Mouse (Mus musculus) kidney, embryonic 14.5 days (tissue): ENCODE data around the gene Sfn. TPM values are rescaled to one million over a fixed set of nuclear protein-coding genes. Genes with fewer than 3 reads are reported as not detected.

Experiments used
- ATAC-seq: fragments of 200-750 bp; cut with Nextera tagmentation; 2 replicates; pipeline ENCODE4 v1.8.0; 2017; ENCODE audit warnings: moderate number of reproducible peaks, mild to moderate bottlenecking, moderate TSS enrichment, moderate library complexity; ENCODE audit not compliant: low FRiP score, low TSS enrichment
- H3K27ac ChIP-seq: fragments of 300-500 bp; sonication (generic); 2 replicates; pipeline ENCODE4 v1.5.1; 2014; ENCODE audit warnings: low read depth, mild to moderate bottlenecking, low read length, moderate library complexity, mixed read lengths
- H3K27me3 ChIP-seq: fragments of 300-500 bp; sonication (generic); 2 replicates; pipeline ENCODE4 v1.6.1; 2014; ENCODE audit warnings: mild to moderate bottlenecking, low read length; ENCODE audit not compliant: control insufficient read depth, insufficient read depth
- H3K36me3 ChIP-seq: fragments of 300-500 bp; sonication (generic); 2 replicates; pipeline ENCODE4 v1.6.1; 2014; ENCODE audit warnings: low read length, mixed read lengths; ENCODE audit not compliant: control insufficient read depth, insufficient read depth
- H3K4me1 ChIP-seq: fragments of 300-500 bp; sonication (generic); 2 replicates; pipeline ENCODE4 v1.6.1; 2014; ENCODE audit warnings: low read length, mixed read lengths; ENCODE audit not compliant: control insufficient read depth, insufficient read depth
- H3K4me2 ChIP-seq: fragments of 300-500 bp; sonication (generic); replicated peaks from 2 replicates; pipeline ENCODE4 v1.6.1; 2014; ENCODE audit warnings: low read depth, mild to moderate bottlenecking, low read length
- H3K4me3 ChIP-seq: fragments of 300-500 bp; sonication (generic); 2 replicates; pipeline ENCODE4 v1.5.1; 2014; ENCODE audit warnings: mild to moderate bottlenecking, low read length
- H3K9ac ChIP-seq: fragments of 300-500 bp; sonication (generic); 2 replicates; pipeline ENCODE4 v1.6.1; 2014; ENCODE audit warnings: low read depth, mild to moderate bottlenecking, low read length, moderate library complexity
- H3K9me3 ChIP-seq: fragments of 300-500 bp; sonication (generic); 2 replicates; pipeline ENCODE4 v1.6.1; 2016; ENCODE audit warnings: low read length; ENCODE audit not compliant: control insufficient read depth
- WGBS: fragments of 180-500 bp; shearing (Covaris S2); extraction: QIAGEN DNeasy Blood & Tissue Kit; methylation state at CpG from one replicate; pipeline ENCODE4 v1.1.7; 2014; 5-methylcytosine and 5-hydroxymethylcytosine counted together
- polyA plus RNA-seq: library from polyadenylated mRNA; unstranded; fragments of >200 nt; fragmentation: Nextera tagmentation; extraction: Ambion mirVana; gene quantifications from 2 replicates; pipeline ENCODE4 v1.2.1, GENCODE M21; 2014

The Sfn gene
- polyA plus RNA-seq, 1 experiment from 2014 or later: 8.0 TPM

DNA sequence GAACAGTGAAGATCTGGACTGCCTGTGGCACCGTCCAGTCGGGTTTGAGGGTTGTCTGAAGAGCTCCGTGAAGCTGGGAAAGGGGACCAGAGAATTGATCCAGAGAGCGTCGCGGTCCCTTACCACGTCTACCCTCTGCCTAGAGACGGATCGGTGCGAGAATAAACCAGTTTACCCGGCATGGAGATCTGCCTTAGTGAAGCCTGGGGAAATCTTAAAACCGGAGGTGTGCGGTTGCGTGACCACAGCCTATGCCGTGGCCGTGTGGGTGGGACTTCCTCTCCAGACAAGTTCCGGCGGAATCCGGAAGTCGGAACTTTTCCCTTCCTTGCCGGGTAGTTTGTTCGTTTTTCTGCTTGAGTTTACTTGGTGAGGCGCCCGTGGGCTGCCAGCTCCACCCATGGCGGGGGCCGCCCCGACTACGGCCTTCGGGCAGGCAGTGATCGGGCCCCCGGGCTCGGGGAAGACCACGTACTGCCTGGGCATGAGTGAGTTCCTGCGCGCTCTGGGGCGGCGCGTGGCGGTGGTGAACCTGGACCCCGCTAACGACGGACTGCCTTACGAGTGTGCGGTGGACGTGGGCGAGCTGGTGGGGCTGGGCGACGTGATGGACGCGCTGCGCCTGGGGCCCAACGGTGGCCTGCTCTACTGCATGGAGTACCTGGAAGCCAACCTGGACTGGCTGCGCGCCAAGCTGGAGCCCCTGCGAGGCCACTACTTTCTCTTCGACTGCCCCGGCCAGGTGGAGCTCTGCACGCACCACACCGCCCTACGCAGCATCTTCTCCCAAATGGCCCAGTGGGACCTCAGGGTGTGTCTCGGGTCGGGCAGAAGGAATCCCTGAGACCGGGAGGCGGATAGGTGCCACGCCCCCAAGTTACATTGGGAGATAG lies 17.7 kb downstream of the Sfn start, which contains the start of gene Gpn2:
Gpn2 (plus strand) TSS at position 304 of the 893 bp plus-strand sequence.
- Histone ChIP-seq H3K4me3 (peak within 1 kb of the TSS; percentile 97), H3K9me3 (no peaks in the 10 kb centered on the region), H3K4me1 (peaks cover 12% of the 10 kb centered on the region), H3K27me3 (no peaks in the 10 kb centered on the region), H3K9ac (peak within 1 kb of the TSS; percentile 88), H3K27ac (peak within 1 kb of the TSS; percentile 80; the same call in 1 of the 2 replicates), H3K4me2 (peak within 1 kb of the TSS; percentile 99), H3K36me3 (peaks cover 50% of the 10 kb centered on the region)
- WGBS: 4% methylated on average over 65 of the region's 65 CpGs
- ATAC-seq: peak; percentile 87

DNA sequence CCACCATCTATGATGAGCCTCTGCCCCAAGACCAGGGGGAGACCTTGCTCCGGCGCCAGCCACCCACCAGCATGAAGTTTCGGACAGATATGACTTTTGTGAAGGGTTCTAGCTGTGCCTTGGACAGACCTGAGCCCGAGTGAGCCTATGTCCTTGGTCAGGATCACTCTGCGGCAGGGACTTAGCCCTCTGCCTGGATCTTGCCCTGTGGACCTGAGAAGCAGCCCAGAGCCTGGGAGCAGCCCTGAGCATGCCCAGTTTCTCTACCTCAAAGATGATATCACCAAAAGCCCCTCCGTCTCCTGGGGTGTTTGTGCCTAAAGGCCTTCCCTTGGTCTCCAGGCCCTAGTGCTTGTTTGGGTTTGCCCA lies 18.3 kb downstream of the Sfn start:
- Histone ChIP-seq H3K9ac (peak overlapping the region; percentile 88), H3K36me3 (peaks cover 50% of the 10 kb centered on the region), H3K9me3 (no peaks in the 10 kb centered on the region), H3K4me2 (peak overlapping the region; percentile 99), H3K4me3 (peak overlapping the region; percentile 97), H3K27ac (peak overlapping the region; percentile 80; the same call in 1 of the 2 replicates), H3K4me1 (peaks cover 12% of the 10 kb centered on the region), H3K27me3 (no peaks in the 10 kb centered on the region)
- WGBS: 67% methylated on average over 6 of the region's 6 CpGs
- no peak; the same call in 1 of the 2 replicates for ATAC-seq

DNA sequence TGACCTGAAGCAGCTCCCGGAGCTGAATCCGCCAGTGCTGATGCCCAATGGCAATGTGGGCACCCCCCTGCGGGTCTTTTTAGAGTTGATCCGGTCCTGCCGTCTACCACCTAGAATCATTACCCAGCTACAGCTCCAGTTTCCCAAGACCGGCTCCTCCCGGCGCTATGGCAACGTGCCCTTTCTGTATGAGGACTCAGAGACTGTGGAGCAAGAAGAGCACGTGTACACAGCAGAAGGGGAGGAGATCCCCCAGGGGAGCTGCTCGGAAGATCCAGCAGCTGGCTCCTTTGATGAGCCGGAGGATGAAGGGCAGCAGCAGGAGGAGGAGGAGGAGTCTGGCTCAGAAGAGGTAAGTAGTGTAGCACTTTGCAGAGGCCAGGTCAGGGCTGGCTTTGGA lies 24.0 kb downstream of the Sfn start:
- Histone ChIP-seq H3K27ac (no peak overlapping the region), H3K4me3 (no peak overlapping the region), H3K9ac (no peak overlapping the region; the same call in 1 of the 2 replicates), H3K36me3 (peaks cover 38% of the 10 kb centered on the region), H3K27me3 (no peaks in the 10 kb centered on the region), H3K4me2 (no peak overlapping the region), H3K4me1 (peaks cover 9% of the 10 kb centered on the region), H3K9me3 (no peaks in the 10 kb centered on the region)
- 75% methylated on average over 12 of the region's 12 CpGs for WGBS
- ATAC-seq: no peak

DNA sequence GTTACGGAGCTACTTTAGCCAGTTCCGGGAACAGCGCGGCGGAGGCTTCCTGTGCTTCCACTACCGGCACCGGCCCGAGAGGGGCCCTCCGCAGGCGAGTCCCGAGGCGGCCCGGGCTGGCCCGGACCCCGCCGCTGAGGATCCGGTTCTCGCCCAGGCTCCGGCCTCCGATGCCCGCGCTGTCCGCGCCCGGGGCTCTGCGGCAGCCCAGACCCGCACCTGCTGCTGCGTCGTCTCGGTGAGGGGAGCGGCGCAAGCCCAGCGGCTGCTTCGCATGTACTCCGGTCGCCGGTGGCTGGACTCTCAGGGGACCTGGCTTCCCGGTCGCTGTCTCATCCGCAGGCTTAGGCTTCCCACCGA lies 27.1 kb downstream of the Sfn start:
- Histone ChIP-seq H3K27ac (no peak overlapping the region), H3K27me3 (no peaks in the 10 kb centered on the region), H3K9me3 (no peaks in the 10 kb centered on the region), H3K4me1 (peaks cover 9% of the 10 kb centered on the region), H3K4me3 (peak overlapping the region; percentile 63), H3K36me3 (peaks cover 19% of the 10 kb centered on the region), H3K9ac (peak overlapping the region; percentile 72), H3K4me2 (peak overlapping the region; percentile 89)
- ATAC-seq: peak; percentile 69
- WGBS: under 1% methylated on average over 37 of the region's 41 CpGs

DNA sequence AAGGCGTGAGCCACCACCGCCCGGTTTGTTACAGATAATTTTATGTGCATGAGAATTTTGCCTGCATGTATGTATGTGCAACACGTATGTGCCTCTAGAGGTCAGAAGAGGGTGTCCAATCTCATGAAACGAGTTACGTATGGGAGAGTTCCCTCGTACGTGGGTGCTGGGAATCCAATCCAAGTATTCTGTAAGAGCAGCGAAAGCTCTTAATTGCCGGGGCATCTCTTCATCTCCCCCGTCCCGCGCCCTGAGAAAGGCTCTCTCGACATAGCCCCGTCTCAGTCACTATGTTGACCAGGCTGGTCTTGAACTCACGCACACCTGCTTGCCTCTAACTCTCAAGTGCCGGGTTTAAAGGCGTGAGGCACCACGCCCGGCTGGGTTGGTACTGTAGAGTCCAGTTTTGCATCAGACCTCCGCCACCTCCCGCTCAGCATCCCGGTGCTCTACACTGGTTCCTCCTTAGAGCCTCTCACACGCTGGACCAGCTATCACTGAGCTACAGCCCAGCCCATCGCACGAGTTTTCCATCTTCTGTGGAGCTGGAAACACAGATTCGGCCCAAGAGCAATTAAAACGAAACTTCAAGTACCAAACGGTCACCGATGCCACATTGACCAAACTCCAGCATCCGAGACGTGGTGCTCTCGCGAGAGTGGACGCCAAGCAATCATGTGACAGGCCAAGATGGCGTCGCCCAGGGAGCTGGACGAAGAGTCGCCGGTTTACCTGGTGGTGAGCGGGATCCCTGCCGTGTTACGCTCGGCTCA lies 27.7 kb downstream of the Sfn start, which contains the start of gene Gpatch3:
Gpatch3 (plus strand) TSS at position 676 of the 773 bp plus-strand sequence.
- ATAC-seq: peak; percentile 84
- peaks cover 13% of the 10 kb centered on the region for H3K36me3 ChIP-seq
- WGBS: 8% methylated on average over 44 of the region's 44 CpGs
- peaks cover 9% of the 10 kb centered on the region for H3K4me1 ChIP-seq
- H3K27me3 ChIP-seq: no peaks in the 10 kb centered on the region
- peak within 1 kb of the TSS; percentile 89 for H3K4me2 ChIP-seq
- no peaks in the 10 kb centered on the region for H3K9me3 ChIP-seq
- H3K9ac ChIP-seq: peak within 1 kb of the TSS; percentile 72
- H3K4me3 ChIP-seq: peak within 1 kb of the TSS; percentile 63
- H3K27ac ChIP-seq: peak within 1 kb of the TSS; percentile 90

DNA sequence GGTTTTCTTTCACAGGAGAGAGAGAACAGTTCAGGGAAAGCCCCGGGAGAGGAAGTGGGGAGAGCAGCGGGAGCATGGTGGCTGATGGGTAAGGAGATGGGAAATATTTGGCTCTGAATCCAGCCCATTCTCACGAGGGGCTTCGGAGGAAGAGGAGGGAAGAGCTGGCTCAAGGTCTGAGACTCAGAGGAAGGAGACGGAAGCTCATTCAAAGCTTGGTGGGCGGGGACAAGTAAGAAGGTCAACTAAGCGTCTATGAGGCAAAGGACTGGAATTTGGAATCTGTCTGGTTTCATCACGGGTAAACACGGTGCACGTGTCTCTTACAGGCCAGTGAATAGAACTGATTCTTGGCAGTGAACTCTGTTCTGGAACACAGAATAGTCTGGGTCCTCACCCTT lies 31.9 kb downstream of the Sfn start:
- Histone ChIP-seq H3K27ac (no peak overlapping the region), H3K4me3 (no peak overlapping the region; the same call in 1 of the 2 replicates), H3K4me1 (peaks cover under 1% of the 10 kb centered on the region; the same call in 1 of the 2 replicates), H3K36me3 (no peaks in the 10 kb centered on the region), H3K9ac (no peak overlapping the region), H3K4me2 (peak overlapping the region; percentile 5; the same call in 1 of the 2 replicates), H3K9me3 (no peaks in the 10 kb centered on the region), H3K27me3 (no peaks in the 10 kb centered on the region)
- no peak for ATAC-seq
- WGBS: 42% methylated on average over 10 of the region's 10 CpGs

DNA sequence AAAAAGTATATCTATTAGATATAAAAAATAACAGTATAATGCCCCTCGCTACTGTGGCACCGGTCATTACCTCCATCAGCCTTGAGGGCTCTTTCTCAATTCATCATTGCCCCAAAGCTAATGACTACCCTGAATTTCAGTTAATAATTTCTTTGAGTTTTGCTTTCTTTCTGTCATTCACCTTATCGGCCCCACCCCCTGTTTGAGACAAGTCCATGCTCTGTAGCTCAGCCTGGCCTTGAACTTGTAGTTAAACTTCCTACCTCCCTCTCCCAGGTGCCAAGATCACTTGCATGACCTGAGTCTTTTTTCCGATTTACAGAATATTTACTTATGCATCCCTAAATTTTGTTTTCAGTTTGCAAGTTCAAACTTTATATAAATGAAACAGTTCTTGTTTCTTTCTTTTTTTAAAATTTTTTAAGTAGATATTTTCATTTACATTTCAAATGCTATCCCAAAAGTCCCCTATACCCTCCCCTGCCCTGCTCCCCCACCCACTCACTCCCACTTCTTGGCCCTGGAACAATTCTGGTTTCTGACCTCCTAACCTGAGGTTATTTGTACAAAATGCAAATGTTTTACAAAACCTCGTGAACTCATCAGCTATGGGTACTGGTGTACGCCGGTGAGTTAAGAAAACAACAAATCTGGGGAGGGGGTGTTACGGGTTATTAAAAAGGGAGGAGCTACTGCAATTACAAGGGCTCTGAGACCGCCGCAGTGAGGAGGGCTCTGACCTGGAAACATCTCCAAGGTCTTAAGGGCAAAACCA lies 32.5 kb downstream of the Sfn start:
- H3K27me3 ChIP-seq: no peaks in the 10 kb centered on the region
- ATAC-seq: no peak
- no peak overlapping the region for H3K9ac ChIP-seq

DNA sequence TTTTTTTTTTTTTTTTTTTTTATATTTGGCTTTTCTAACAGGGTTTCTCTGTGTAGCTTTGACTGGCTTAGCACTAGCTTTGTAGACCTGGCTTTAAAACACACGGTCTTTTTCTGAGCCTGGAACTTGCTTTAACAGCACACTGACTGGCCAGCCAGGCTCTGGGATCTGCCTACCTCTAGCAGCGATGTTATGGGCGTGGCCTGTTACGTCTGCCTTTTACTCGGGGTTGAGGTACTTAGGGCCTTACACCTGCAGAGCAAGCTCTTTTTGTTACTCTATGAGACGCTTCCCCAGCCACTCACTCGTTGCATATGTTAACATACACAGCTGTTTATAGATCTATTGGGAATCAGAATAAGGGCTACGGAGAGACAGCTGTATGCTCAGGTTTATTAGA lies 34.7 kb downstream of the Sfn start:
- Histone ChIP-seq H3K4me3 (no peak overlapping the region), H3K4me2 (no peak overlapping the region), H3K9ac (no peak overlapping the region), H3K27me3 (no peaks in the 10 kb centered on the region), H3K4me1 (no peaks in the 10 kb centered on the region), H3K27ac (no peak overlapping the region), H3K36me3 (no peaks in the 10 kb centered on the region), H3K9me3 (0 out of 2 replicates have a peak, but pooled peaks cover 2% of the 10 kb centered on the region)
- no peak for ATAC-seq
- WGBS: 21% methylated on average over 8 of the region's 8 CpGs

More for the DNA sequence above, 32.5 kb downstream of the Sfn start:
- 57% methylated on average over 10 of the region's 10 CpGs for WGBS
- Histone ChIP-seq H3K4me3 (no peak overlapping the region), H3K9me3 (no peaks in the 10 kb centered on the region), H3K27ac (no peak overlapping the region), H3K4me2 (peak overlapping the region; percentile 5; the same call in 1 of the 2 replicates), H3K4me1 (no peaks in the 10 kb centered on the region), H3K36me3 (no peaks in the 10 kb centered on the region)
